Mouse (Mus musculus): Measurements from ENCODE around the gene Fkbp9. TPM values are rescaled to one million over a fixed set of nuclear protein-coding genes. Genes with fewer than 3 reads are reported as not detected.

Fkbp9 gene
- polyA plus RNA-seq, 1 experiment from 2014 or later, result 85.8 TPM

DNA sequence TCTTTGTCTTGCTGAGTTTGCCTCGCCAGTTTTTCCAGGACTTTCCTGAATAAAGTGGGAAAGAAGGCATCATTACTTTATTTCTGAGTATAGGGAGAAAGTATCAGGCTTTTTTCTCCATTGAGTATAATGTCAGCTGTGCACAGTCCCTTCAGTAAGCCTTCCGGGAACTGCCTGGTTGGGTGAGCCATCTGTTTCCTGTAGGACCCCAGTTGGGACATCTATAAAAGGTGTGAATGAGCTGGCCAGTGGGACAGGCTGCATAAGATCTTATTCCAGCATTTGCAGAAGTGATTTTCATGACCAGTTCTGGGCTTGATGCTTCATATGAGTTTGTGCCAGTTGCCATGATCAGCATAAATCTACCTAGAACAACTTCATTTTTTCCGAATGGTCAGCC, 11.4 kb downstream of the Fkbp9 start:
- Histone ChIP-seq H3K27me3 (ENCODE audit: control insufficient read depth, insufficient read depth, low read length) (no peaks in the 10 kb centered on the region), H3K9ac (ENCODE audit: low read length) (no peak overlapping the region), H3K4me3 (ENCODE audit: low read depth, low read length) (no peak overlapping the region), H3K4me2 (replicated peaks; ENCODE audit: low read depth) (no peak overlapping the region), H3K9me3 (ENCODE audit: control insufficient read depth, low read length) (no peaks in the 10 kb centered on the region), H3K36me3 (ENCODE audit: control insufficient read depth, insufficient read depth, low read length) (no peaks in the 10 kb centered on the region; the same call in 1 of the 2 replicates), H3K4me1 (replicated peaks; ENCODE audit: control insufficient read depth, insufficient read depth) (no peaks in the 10 kb centered on the region), H3K27ac (replicated peaks) (no peak overlapping the region)
- 88% methylated on average over 3 of the region's 3 CpGs for WGBS
- TF ChIP-seq CTCF (IDR thresholded peaks at IDR 0.05; ENCODE audit: low read depth), result no peak
- no peak for TF ChIP-seq EP300 (optimal IDR thresholded peaks at IDR 0.05)
- DNase-seq (ENCODE audit: low spot score) (no peak), ATAC-seq (ENCODE audit: low FRiP score, low TSS enrichment) (no peak)

DNA sequence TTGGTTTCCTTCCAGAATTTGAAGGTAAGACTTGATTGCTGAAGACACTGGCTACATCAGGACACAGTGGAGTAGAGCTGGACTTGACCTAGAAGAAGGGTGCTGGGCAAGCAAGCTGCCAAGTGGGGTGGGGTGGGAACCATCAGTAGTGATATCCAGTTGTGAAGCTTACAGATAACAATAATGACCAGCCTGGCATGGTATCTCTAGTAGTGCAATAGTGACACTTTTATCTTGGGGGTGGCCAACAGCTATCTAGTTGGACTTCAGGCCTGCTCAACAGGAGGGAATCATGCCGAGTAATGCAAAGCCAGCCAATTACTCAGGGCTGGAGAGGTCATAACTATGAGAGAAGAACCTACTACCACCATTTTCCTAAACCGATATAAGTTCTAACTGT, 12.5 kb downstream of the Fkbp9 start:
- H3K36me3 ChIP-seq (ENCODE audit: control insufficient read depth, insufficient read depth, low read length), result no peaks in the 10 kb centered on the region; the same call in 1 of the 2 replicates
- no peak overlapping the region for H3K4me2 ChIP-seq (replicated peaks; ENCODE audit: low read depth)
- TF ChIP-seq CTCF (IDR thresholded peaks at IDR 0.05; ENCODE audit: low read depth), result no peak
- TF ChIP-seq EP300 (optimal IDR thresholded peaks at IDR 0.05), result no peak
- no peaks in the 10 kb centered on the region for H3K4me1 ChIP-seq (replicated peaks; ENCODE audit: control insufficient read depth, insufficient read depth)
- H3K9ac ChIP-seq (ENCODE audit: low read length), result no peak overlapping the region
- no peak for DNase-seq (ENCODE audit: low spot score)
- WGBS, result 97% methylated on average over 2 of the region's 2 CpGs
- ATAC-seq (ENCODE audit: low FRiP score, low TSS enrichment), result no peak
- no peak overlapping the region for H3K4me3 ChIP-seq (ENCODE audit: low read depth, low read length)
- H3K27me3 ChIP-seq (ENCODE audit: control insufficient read depth, insufficient read depth, low read length), result no peaks in the 10 kb centered on the region
- H3K9me3 ChIP-seq (ENCODE audit: control insufficient read depth, low read length), result no peaks in the 10 kb centered on the region
- H3K27ac ChIP-seq (replicated peaks), result no peak overlapping the region

DNA sequence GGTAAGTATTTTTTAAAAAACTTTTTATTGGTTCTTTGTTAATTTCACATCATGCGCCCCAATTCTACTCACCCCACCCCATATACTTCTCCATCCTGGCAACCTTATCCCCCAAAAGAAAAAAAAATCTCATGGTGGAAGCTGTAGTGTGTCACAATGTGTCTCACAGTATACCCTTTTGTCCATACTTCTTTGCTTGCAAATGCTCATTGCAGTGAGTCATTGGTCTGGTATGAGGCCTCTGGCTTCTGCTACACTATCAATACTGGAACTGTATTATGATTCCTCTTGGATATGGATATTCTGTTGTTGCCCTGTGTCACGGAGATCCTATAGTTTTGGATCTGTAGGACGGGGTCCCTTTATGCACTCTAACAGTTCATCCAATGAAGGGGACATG, 17.1 kb downstream of the Fkbp9 start:
- no peak for TF ChIP-seq EP300 (optimal IDR thresholded peaks at IDR 0.05)
- TF ChIP-seq CTCF (IDR thresholded peaks at IDR 0.05; ENCODE audit: low read depth), result no peak
- WGBS, result 65% methylated on average over 3 of the region's 3 CpGs
- DNase-seq (ENCODE audit: low spot score) (no peak), ATAC-seq (ENCODE audit: low FRiP score, low TSS enrichment) (0 out of 2 replicates have a peak, but pooled peaks have one; percentile 18)
- H3K9ac ChIP-seq (ENCODE audit: low read length), result no peak overlapping the region
- H3K27ac ChIP-seq (replicated peaks), result no peak overlapping the region
- H3K4me3 ChIP-seq (ENCODE audit: low read depth, low read length), result no peak overlapping the region
- H3K27me3 ChIP-seq (ENCODE audit: control insufficient read depth, insufficient read depth, low read length), result no peaks in the 10 kb centered on the region
- no peak overlapping the region for H3K4me2 ChIP-seq (replicated peaks; ENCODE audit: low read depth)
- H3K36me3 ChIP-seq (ENCODE audit: control insufficient read depth, insufficient read depth, low read length), result peaks cover 3% of the 10 kb centered on the region
- H3K9me3 ChIP-seq (ENCODE audit: control insufficient read depth, low read length), result no peaks in the 10 kb centered on the region
- no peaks in the 10 kb centered on the region for H3K4me1 ChIP-seq (replicated peaks; ENCODE audit: control insufficient read depth, insufficient read depth)

DNA sequence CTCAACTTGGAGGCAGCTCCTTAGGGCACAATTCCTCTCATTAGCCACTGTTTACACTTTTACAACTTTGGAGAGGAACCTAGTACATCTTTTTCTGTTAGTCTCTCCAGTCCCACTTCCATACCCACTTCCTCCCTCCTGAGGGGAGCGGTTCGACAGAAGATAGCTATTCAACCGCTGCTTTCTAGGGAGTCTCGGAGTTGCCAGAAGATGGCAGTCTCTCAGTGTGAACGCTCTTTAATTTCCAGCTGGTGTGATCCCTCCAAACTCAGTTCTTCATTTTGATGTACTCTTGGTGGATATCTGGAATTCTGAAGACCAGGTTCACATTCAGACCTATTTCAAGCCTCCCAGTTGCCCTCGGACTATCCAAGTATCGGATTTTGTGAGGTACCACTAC, 18.5 kb downstream of the Fkbp9 start:
- TF ChIP-seq CTCF (IDR thresholded peaks at IDR 0.05; ENCODE audit: low read depth), result peak; percentile 71
- no peak for TF ChIP-seq EP300 (optimal IDR thresholded peaks at IDR 0.05)
- ATAC-seq (ENCODE audit: low FRiP score, low TSS enrichment) (no peak; the same call in 1 of the 2 replicates), DNase-seq (ENCODE audit: low spot score) (peak; percentile 34)
- no peaks in the 10 kb centered on the region for H3K4me1 ChIP-seq (replicated peaks; ENCODE audit: control insufficient read depth, insufficient read depth)
- H3K9me3 ChIP-seq (ENCODE audit: control insufficient read depth, low read length), result no peaks in the 10 kb centered on the region
- no peak overlapping the region for H3K9ac ChIP-seq (ENCODE audit: low read length)
- H3K36me3 ChIP-seq (ENCODE audit: control insufficient read depth, insufficient read depth, low read length), result peaks cover 3% of the 10 kb centered on the region; the same call in 1 of the 2 replicates
- WGBS, result 67% methylated on average over 7 of the region's 7 CpGs
- H3K27me3 ChIP-seq (ENCODE audit: control insufficient read depth, insufficient read depth, low read length), result no peaks in the 10 kb centered on the region
- H3K4me2 ChIP-seq (replicated peaks; ENCODE audit: low read depth), result no peak overlapping the region
- no peak overlapping the region for H3K4me3 ChIP-seq (ENCODE audit: low read depth, low read length)
- H3K27ac ChIP-seq (replicated peaks), result no peak overlapping the region

DNA sequence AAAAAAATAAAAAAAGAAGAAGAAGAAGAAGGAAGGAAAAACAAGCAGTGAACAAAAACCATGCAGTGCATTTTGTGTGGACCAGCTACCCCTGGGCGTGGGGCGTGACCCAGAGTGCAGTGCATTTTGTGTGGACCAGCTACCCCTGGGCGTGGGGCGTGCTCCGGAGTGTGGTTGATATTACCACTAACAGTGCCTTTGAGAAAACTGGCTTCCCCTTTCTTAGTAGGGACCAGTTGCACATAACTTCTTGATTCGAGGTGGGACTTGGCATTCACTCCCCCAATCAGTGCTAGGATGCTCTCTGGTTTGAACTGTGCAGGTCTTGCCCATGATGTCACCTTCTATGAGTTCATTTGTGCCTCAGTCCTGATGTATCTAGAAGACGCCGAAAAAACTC, 22.9 kb downstream of the Fkbp9 start:
- TF ChIP-seq CTCF (IDR thresholded peaks at IDR 0.05; ENCODE audit: low read depth) (no peak), EP300 (optimal IDR thresholded peaks at IDR 0.05) (no peak)
- Histone ChIP-seq H3K9me3 (ENCODE audit: control insufficient read depth, low read length) (no peaks in the 10 kb centered on the region), H3K4me3 (ENCODE audit: low read depth, low read length) (no peak overlapping the region), H3K27me3 (ENCODE audit: control insufficient read depth, insufficient read depth, low read length) (no peaks in the 10 kb centered on the region), H3K36me3 (ENCODE audit: control insufficient read depth, insufficient read depth, low read length) (peaks cover 7% of the 10 kb centered on the region), H3K27ac (replicated peaks) (no peak overlapping the region), H3K4me2 (replicated peaks; ENCODE audit: low read depth) (no peak overlapping the region), H3K4me1 (replicated peaks; ENCODE audit: control insufficient read depth, insufficient read depth) (no peaks in the 10 kb centered on the region), H3K9ac (ENCODE audit: low read length) (no peak overlapping the region)
- WGBS, result 94% methylated on average over 8 of the region's 8 CpGs
- ATAC-seq (ENCODE audit: low FRiP score, low TSS enrichment), result no peak
- no peak for DNase-seq (ENCODE audit: low spot score)

DNA sequence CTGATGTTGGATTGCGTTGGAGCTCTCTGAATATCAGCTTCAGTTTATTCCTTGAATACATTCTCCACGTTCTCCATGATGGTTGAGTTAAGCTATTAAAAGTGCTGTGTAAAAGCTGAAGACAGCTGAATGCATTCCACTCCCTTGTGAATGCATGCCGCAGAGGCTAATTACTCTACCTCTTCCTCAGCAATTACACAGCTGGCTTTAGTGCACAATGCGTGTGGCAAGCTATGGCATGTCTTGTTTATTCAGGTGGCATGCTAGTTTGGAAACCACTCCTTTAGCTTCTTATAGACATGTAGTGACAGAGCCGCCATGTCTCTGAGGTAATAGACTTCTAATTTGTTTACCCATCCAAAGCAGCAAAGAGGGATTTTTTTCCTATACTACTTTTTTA, 24.9 kb downstream of the Fkbp9 start:
- DNase-seq (ENCODE audit: low spot score), result no peak
- WGBS, result 71% methylated on average over 5 of the region's 5 CpGs
- H3K4me2 ChIP-seq (replicated peaks; ENCODE audit: low read depth), result no peak overlapping the region
- 0 out of 2 replicates have a peak overlapping the region, but pooled peaks have one; percentile 36 for H3K27ac ChIP-seq (replicated peaks)
- H3K9ac ChIP-seq (ENCODE audit: low read length), result no peak overlapping the region
- H3K9me3 ChIP-seq (ENCODE audit: control insufficient read depth, low read length), result no peaks in the 10 kb centered on the region
- H3K27me3 ChIP-seq (ENCODE audit: control insufficient read depth, insufficient read depth, low read length), result no peaks in the 10 kb centered on the region
- ATAC-seq (ENCODE audit: low FRiP score, low TSS enrichment), result no peak
- no peaks in the 10 kb centered on the region for H3K4me1 ChIP-seq (replicated peaks; ENCODE audit: control insufficient read depth, insufficient read depth)
- no peak overlapping the region for H3K4me3 ChIP-seq (ENCODE audit: low read depth, low read length)
- H3K36me3 ChIP-seq (ENCODE audit: control insufficient read depth, insufficient read depth, low read length), result peaks cover 5% of the 10 kb centered on the region; the same call in 1 of the 2 replicates
- TF ChIP-seq EP300 (optimal IDR thresholded peaks at IDR 0.05), result peak; percentile 61
- TF ChIP-seq CTCF (IDR thresholded peaks at IDR 0.05; ENCODE audit: low read depth), result no peak
